Mouse (Mus musculus): ENCODE measurements around the gene Sh3bgr.

Gene Sh3bgr

DNA sequence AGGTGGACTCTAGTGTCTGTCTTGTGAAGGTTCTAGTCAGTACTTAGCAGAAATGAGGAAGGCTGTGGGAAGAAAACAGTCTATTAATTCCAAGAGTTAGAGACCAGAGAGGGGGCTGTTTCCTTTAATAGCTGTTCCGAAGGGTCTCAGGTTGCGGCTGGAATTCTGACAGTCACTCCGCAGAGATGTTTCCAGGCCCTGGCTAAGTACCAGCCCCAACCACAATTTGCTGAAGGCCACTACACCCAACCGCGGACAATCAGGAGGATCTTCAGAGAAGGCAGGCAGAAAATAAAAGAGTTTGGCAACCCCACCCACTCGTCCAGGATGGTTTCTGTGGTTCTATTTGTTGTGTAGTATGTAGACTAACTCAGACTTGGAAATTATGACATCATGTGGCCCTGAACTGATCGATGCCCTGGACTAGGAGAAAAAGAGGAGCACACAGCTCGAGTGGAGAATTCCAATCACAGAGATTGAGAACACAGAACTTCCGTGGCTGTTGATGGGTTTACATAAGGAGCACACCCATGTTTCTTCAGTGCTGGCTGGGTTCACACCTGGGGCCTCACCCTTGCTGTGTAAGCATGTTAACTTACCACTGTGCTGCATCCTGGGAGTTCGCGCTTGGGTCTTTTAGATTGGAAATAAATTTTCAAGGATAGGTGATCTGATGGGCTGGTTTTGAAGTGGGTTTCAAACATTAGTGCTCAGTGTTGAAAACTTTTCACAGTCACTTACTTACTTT lies 1.4 kb downstream of the Sh3bgr start:
- in situ Hi-C loops (cut with MboI, MseI): no loop called here

DNA sequence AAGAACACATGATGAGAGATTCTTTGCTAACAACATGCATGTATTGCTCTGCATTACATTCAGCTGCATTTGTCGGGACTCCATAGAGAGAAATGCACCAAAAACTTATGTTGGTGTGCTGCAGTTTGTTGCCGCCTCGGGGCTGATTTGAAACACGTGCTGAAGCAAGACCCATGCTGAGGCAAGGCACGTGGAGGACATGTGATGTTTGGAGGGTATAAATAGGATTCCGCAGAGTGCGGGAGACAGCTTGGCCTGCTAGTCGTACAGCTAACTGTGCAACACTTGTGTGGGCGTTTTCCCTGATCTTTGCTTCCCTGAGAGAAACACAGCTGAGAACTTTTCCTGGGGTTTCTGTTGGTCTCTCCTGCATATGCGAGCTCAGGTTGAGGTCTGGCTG lies 9.5 kb downstream of the Sh3bgr start:
- in situ Hi-C loops (cut with MboI, MseI): no loop called here

GRCm38 (mm10) chr16:96210856-96211255 lies 10.6 kb downstream of the Sh3bgr start:
- in situ Hi-C loops (cut with MboI, MseI): no loop called here

DNA sequence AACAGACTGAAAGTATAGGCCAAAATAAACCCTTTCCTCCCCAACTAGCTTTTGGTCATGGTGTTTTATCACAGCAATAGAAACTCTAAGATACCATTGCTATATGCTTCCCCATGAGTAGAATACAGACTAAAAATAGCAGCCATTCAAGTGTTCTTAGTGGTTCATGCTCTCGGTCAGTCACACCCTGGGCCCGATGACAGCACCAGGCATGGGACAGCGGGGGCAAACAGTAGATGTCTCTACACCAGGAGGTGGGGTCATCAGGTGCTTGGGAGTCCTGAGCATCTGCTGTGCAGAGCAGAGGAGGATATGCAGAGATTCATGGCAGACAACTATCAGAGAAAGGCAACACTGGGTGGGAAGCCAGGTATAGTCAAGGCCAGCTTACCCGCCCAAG lies 12.8 kb downstream of the Sh3bgr start:
- in situ Hi-C loops (cut with MboI, MseI): no loop called here

- in situ Hi-C loops (cut with MboI, MseI): no loop called here
Observed at GRCm38 (mm10) chr16:96221491-96221890, 21.2 kb downstream of the Sh3bgr start.

DNA sequence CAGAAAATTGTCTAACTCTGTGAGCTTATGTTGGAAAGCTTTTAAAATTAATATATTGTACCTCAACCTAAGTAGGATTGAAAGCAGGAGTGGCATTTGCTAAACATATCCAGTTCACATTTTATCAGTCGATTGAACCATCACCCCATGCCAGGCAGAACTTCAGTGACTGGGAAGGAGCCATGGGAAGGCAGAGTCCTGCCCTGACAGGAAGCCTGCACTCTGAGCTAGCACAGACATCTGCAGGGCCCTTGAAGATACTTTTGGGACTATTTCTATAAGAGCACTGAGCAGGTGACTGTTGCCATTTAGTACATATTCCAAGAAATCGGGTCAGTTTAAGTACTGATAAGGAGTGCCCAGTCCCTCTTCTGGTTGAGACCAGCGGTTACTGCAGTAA lies 21.7 kb downstream of the Sh3bgr start:
- in situ Hi-C loops (cut with MboI, MseI): no loop called here

DNA sequence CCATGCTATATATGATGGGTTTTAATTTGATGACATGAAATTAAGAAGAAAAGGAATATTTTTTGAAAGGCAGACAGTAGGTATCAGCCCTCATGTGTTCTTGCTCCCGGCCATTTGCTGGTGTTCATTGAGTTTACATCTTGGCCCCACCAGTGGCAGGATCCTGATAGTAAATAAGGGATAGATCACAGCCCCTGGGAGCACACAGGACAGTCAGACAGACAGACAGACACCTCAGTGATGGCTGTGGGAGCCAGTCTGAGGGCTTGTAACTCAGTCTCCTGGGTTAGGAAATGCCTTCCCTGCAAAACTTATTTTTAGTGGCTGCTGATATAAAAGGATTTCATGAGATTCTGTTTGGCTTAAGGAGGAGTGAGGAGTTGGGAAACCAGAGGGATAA lies 22.2 kb downstream of the Sh3bgr start:
- in situ Hi-C loops (cut with MboI, MseI): no loop called here

GRCm38 (mm10) chr16:96228438-96228837 lies 28.2 kb downstream of the Sh3bgr start:
- in situ Hi-C loops (cut with MboI, MseI): loop anchor here in 1 of 2 experiments (5.0 kb wide), 1 partner anchor 119 kb away; no protein-coding TSS in a partner anchor

DNA sequence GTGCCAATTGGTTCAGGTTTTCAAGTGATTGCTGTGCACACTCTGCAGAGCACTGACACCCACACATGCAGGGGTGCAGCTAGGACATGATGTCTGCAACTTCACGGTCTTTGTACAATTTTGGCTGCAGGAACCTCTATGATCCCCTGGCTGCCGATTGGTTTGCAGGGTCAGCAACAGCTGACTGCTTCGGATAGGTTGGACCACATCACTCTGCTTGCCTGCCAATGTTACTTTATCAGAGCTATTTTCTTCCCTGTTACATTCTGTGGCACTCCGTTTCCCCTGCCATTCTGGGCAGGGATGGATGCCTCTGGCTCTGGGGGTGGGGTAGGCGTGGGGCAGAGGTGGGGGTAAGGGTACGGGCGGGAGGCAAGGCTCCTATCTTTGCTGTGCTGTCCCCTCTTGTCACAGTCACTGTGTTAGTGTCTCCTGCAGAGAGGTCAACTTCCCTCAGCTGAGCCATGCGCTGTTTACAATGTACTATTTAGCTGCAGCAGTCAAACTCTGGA lies 28.9 kb downstream of the Sh3bgr start:
- in situ Hi-C loops (cut with MboI, MseI): loop anchor here in 1 of 2 experiments (5.0 kb wide), 1 partner anchor 118 kb away; no protein-coding TSS in a partner anchor

GRCm38 (mm10) chr16:96230411-96230810 lies 30.2 kb downstream of the Sh3bgr start:
- in situ Hi-C loops (cut with MboI, MseI): loop anchor here in 1 of 2 experiments (5.0 kb wide), 1 partner anchor 112 kb away; no protein-coding TSS in a partner anchor

- in situ Hi-C loops (cut with MboI, MseI): loop anchor here in 1 of 2 experiments (5.0 kb wide), 1 partner anchor 111 kb away; no protein-coding TSS in a partner anchor
Observed at GRCm38 (mm10) chr16:96231251-96231650, 31.0 kb downstream of the Sh3bgr start.

- in situ Hi-C loops (cut with MboI, MseI): loop anchor here in 1 of 2 experiments (5.0 kb wide), 1 partner anchor 110 kb away; no protein-coding TSS in a partner anchor
Observed at GRCm38 (mm10) chr16:96231974-96232373, 31.7 kb downstream of the Sh3bgr start.

GRCm38 (mm10) chr16:96233996-96234395 lies 33.7 kb downstream of the Sh3bgr start:
- in situ Hi-C loops (cut with MboI, MseI): loop anchor here in 1 of 2 experiments (5.0 kb wide), 1 partner anchor 108 kb away; no protein-coding TSS in a partner anchor

DNA sequence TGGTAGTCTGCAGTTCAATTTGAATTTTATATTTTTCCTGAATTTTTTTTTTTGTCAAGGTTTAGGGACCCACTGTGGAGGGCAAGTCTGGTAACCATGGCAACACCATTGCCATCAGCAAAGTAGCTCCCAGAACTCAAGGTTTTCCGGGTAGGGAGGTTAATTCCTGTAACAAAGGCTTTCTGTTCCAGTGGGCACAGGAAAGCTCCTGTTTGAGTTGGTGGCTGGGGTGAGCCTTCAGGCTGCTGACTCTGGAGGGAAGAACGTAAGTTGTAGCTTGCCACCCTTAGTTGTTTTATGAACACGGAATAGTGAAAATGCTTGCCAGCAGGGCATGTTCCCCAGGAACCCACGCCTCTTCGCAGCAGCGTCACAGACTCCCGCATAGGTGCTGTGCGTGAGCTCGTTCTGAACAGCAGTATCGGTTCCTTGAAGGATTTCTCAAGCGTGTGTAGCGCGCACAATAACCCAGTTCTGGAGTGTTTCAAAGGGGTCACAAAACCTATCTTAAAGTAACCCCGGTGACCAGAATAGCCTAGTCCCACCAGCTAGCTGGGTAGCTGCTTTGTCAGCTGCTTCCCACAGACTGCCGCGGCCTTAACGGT lies 35.2 kb downstream of the Sh3bgr start, which contains the start of gene B3galt5:
B3galt5 (plus strand) TSS at position 436 of the 605 bp plus-strand sequence.
- in situ Hi-C loops (cut with MboI, MseI): no loop called here

DNA sequence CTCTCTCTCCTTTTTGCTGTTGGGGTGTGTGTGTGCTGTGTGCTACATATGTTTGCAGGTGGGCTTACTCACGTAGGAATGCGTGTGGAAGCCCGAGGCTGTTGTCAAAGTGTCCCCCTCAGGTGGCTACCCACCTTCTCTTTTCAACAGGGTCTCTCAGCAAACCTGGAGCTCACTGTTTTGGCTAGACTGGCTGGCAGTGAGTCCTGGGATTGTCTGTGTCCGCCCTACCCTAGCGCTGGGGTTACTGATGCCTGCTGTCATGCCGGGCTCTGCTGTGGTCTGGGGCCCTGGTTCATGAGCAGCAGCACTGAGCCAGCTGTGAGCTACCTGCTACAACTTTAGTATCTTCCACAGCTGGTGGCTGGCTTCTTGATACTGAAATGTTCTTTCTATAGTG lies 44.2 kb downstream of the Sh3bgr start:
- in situ Hi-C loops (cut with MboI, MseI): no loop called here

- in situ Hi-C loops (cut with MboI, MseI): no loop called here
Observed at GRCm38 (mm10) chr16:96249635-96250034, 49.4 kb downstream of the Sh3bgr start.

- in situ Hi-C loops (cut with MboI, MseI): no loop called here
Observed at GRCm38 (mm10) chr16:96252146-96252545, 51.9 kb downstream of the Sh3bgr start.

GRCm38 (mm10) chr16:96258429-96258828 lies 58.2 kb downstream of the Sh3bgr start:
- in situ Hi-C loops (cut with MboI, MseI): no loop called here

DNA sequence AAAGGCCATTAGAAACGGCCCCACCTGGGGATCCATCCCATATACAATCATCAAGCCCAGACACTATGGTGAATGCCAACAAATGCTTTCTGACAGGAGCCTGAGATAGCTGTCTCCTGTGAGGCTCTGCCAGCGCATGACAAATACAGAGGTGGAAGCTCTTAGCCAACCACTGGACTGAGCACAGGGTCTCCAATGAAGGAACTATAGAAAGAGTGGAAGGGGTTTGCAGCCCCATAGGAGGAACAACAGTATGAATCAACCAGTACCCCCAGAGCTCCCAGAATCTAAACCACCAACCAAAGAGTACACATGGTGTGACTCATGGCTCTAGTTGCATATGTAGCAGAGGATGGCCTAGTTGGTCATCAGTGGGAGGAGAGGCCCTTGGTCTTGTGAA lies 71.5 kb downstream of the Sh3bgr start:
- in situ Hi-C loops (cut with MboI, MseI): no loop called here

- in situ Hi-C loops (cut with MboI, MseI): no loop called here
Observed at GRCm38 (mm10) chr16:96272929-96273619, 72.8 kb downstream of the Sh3bgr start.

DNA sequence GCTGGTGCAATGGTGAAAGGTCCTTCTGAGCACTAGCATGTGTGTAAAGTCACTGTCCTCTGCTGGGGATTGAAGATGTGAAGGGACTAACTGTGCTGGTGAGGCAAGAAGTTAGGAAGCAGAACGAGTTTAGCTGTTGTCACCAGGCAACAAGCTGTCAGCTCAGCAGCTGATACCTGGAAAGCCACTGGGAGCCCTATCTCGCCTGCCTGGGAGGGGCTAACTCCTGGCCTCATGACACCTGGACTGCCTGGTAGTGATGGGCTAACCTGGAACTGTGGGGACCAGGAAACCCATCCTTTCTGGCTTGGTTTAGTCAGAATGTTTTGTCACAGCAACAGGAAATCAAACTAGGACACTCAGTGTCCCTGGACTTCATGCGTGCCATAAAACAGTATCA lies 76.3 kb downstream of the Sh3bgr start:
- in situ Hi-C loops (cut with MboI, MseI): no loop called here

All from T-helper 17 cell (primary cell).